Comparison of ENCODE assay signal across 7 mouse cellular contexts in the genomic region with DNA sequence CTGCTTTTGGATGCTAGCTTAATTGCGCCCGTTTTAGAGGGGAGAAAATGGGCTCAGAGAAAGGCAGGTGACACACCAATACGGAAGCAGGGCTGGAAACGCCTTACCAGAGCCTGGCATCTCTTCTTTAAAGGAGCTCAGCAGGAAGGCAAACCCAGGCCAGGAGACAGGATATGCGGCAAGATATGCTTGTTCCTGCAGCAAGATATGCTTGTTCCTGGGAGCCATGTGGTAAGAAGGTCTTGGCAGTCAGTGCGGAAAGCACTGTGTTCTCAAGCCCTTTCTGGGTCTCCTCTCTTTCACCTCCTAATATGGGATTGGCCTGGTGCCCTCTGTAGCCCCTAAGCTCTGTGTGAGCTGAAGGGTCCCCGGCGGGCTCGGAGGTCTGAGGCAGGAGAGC.
DNase-seq lines count a peak whose midpoint lies in the region; ATAC-seq and TF ChIP-seq lines count a peak whose summit lies in the region.

No protein-coding gene starts in this region.

- no peak overlapping the region for H3K4me3 ChIP-seq in liver, postnatal 0 days (ENCODE audit: low read depth, low read length)
- H3K4me3 ChIP-seq in brown adipose tissue, adult 24 weeks (ENCODE audit: insufficient read depth, low read depth, low read length) = no peak overlapping the region
- H3K4me3 ChIP-seq in embryonic facial prominence, embryonic 10.5 days = no peak overlapping the region

- peak overlapping the region; percentile 16; the same call in 1 of the 2 replicates for H3K27ac ChIP-seq in liver, postnatal 0 days (ENCODE audit: low read depth)
- H3K27ac ChIP-seq in brown adipose tissue, adult 24 weeks (replicated peaks; ENCODE audit: low read depth, low read length) = 0 out of 2 replicates have a peak overlapping the region, but pooled peaks have one; percentile 10
- peak overlapping the region; percentile 66 for H3K27ac ChIP-seq in embryonic facial prominence, embryonic 10.5 days (replicated peaks)

- no peaks in the 10 kb centered on the region for H3K36me3 ChIP-seq in liver, postnatal 0 days (replicated peaks; ENCODE audit: insufficient read depth, low read length)
- no peaks in the 10 kb centered on the region for H3K36me3 ChIP-seq in embryonic facial prominence, embryonic 10.5 days (replicated peaks)

- H3K9ac ChIP-seq in liver, postnatal 0 days (replicated peaks) = no peak overlapping the region

- H3K4me2 ChIP-seq in liver, postnatal 0 days (ENCODE audit: low read depth, low read length) = no peak overlapping the region

- no peak for DNase-seq in liver, postnatal 0 days
- DNase-seq in liver = no peak
- DNase-seq in embryonic facial prominence, embryonic 10.5 days (ENCODE audit: low spot score) = no peak
- DNase-seq in lung, postnatal 10 days = peak; percentile 60
- DNase-seq in adrenal gland, adult 2 months = no peak

- no peaks in the 10 kb centered on the region for H3K9me3 ChIP-seq in liver, postnatal 0 days (ENCODE audit: low read length)
- H3K9me3 ChIP-seq in embryonic facial prominence, embryonic 10.5 days = no peaks in the 10 kb centered on the region

- WGBS in liver, postnatal 0 days (ENCODE audit: insufficient replicate concordance) = 70% methylated on average over 6 of the region's 9 CpGs
- 71% methylated on average over 9 of the region's 9 CpGs for WGBS in embryonic facial prominence, embryonic 10.5 days

- peaks cover 6% of the 10 kb centered on the region for H3K4me1 ChIP-seq in liver, postnatal 0 days (ENCODE audit: insufficient read depth)
- H3K4me1 ChIP-seq in brown adipose tissue, adult 24 weeks (ENCODE audit: control insufficient read depth, insufficient read depth, insufficient read length, low read length) = peaks cover 57% of the 10 kb centered on the region
- peaks cover 68% of the 10 kb centered on the region for H3K4me1 ChIP-seq in embryonic facial prominence, embryonic 10.5 days

- no peaks in the 10 kb centered on the region for H3K27me3 ChIP-seq in liver, postnatal 0 days (ENCODE audit: insufficient read depth, low read length)
- no peaks in the 10 kb centered on the region for H3K27me3 ChIP-seq in embryonic facial prominence, embryonic 10.5 days (replicated peaks; ENCODE audit: low read depth, poor library complexity, severe bottlenecking)

- TF ChIP-seq EP300 in liver, postnatal 0 days (IDR thresholded peaks at IDR 0.05; ENCODE audit: low read depth) = no peak

- no peak for TF ChIP-seq CTCF in liver, postnatal 0 days (IDR thresholded peaks at IDR 0.05; ENCODE audit: low read depth)

- ATAC-seq in liver, postnatal 0 days = no peak
- ATAC-seq in granulocyte monocyte progenitor cell, adult 5-6 weeks (replicated peaks; ENCODE audit: poor library complexity, severe bottlenecking) = no peak

Comparison
In these comparisons a context has a peak if more than half of its experiments do, and no peak if none do; other contexts are left out.
1. H3K27ac ChIP-seq: peak in every context shown above with its lines; median percentile 66 in embryonic facial prominence, embryonic 10.5 days; 16 in liver, postnatal 0 days; 10 in brown adipose tissue, adult 24 weeks.